In genomic region chr2:25661245-25661970, GRCm38 (mm10) we compare ENCODE assay signal across 29 mouse cellular contexts. TPM values are rescaled to one million over a fixed set of nuclear protein-coding genes. Genes with fewer than 3 reads are reported as not detected.
DNase-seq lines count a peak whose midpoint lies in the region; ATAC-seq and TF ChIP-seq lines count a peak whose summit lies in the region.
"Had no signal": no experiment of that assay in that cellular context is flagged by ENCODE, and none has a peak within 500 bp of the region (broad histone marks: within the 10 kb centered on the region; RNA-seq: fewer than 3 reads in every experiment).

No protein-coding gene starts in this region.

- TF ChIP-seq CTCF in hindbrain, postnatal 0 days (IDR thresholded peaks at IDR 0.05; ENCODE audit: low read depth) = no peak

- 67% methylated on average over 6 of the region's 6 CpGs for WGBS in hindbrain, postnatal 0 days
- 82% methylated on average over 6 of the region's 6 CpGs for WGBS in hindbrain, embryonic 14.5 days

- no peaks in the 10 kb centered on the region for H3K4me1 ChIP-seq in hindbrain, postnatal 0 days (ENCODE audit: insufficient read depth, low read length)
- H3K4me1 ChIP-seq in hindbrain, embryonic 14.5 days (replicated peaks; ENCODE audit: control insufficient read depth, insufficient read depth, low read length) = no peaks in the 10 kb centered on the region
- H3K4me1 ChIP-seq: forebrain, embryonic 13.5 days; limb, embryonic 15.5 days; megakaryocyte, embryonic 14.5 days; midbrain, embryonic 13.5 days had no signal

- H3K9me3 ChIP-seq in hindbrain, postnatal 0 days (ENCODE audit: low read length) = no peaks in the 10 kb centered on the region
- H3K9me3 ChIP-seq in hindbrain, embryonic 14.5 days (ENCODE audit: control insufficient read depth, low read length) = no peaks in the 10 kb centered on the region
- H3K9me3 ChIP-seq: forebrain, embryonic 13.5 days; limb, embryonic 15.5 days; megakaryocyte, embryonic 14.5 days; midbrain, embryonic 13.5 days had no signal

- no peaks in the 10 kb centered on the region for H3K36me3 ChIP-seq in hindbrain, postnatal 0 days (ENCODE audit: insufficient read depth, low read length)
- no peaks in the 10 kb centered on the region for H3K36me3 ChIP-seq in hindbrain, embryonic 14.5 days (replicated peaks; ENCODE audit: control insufficient read depth, insufficient read depth)
- H3K36me3 ChIP-seq: limb, embryonic 15.5 days; midbrain, embryonic 13.5 days had no signal

- peak; percentile 25 for DNase-seq in adrenal gland, postnatal 10 days
- no peak for DNase-seq in adrenal gland, postnatal 4 days (ENCODE audit: low spot score in 2 of 2)
- peak; percentile 25 for DNase-seq in hindbrain, postnatal 0 days (ENCODE audit: low spot score)
- DNase-seq in hindbrain, embryonic 14.5 days (ENCODE audit: low spot score) = no peak
- peak; percentile 16 for DNase-seq in 416B (ENCODE audit: low read depth)
- peak; percentile 9 for DNase-seq in retina, postnatal 1 day
- DNase-seq in adipocyte (ENCODE audit: low spot score) = no peak
- DNase-seq: kidney, adult 11 months; kidney, postnatal 4 days; layer of hippocampus, adult 9-11 months; lung, embryonic 14.5 days; lung, postnatal 36 days; right cerebral cortex, postnatal 14 days; thymus, adult 2 months had no signal

- H3K27me3 ChIP-seq in hindbrain, postnatal 0 days (ENCODE audit: insufficient read depth, low read length) = no peaks in the 10 kb centered on the region
- no peaks in the 10 kb centered on the region for H3K27me3 ChIP-seq in hindbrain, embryonic 14.5 days (ENCODE audit: control insufficient read depth, insufficient read depth, low read length)
- H3K27me3 ChIP-seq: forebrain, embryonic 13.5 days; limb, embryonic 15.5 days; midbrain, embryonic 13.5 days had no signal

- no peak overlapping the region for H3K9ac ChIP-seq in hindbrain, postnatal 0 days (replicated peaks; ENCODE audit: low read length)
- no peak overlapping the region for H3K9ac ChIP-seq in hindbrain, embryonic 14.5 days
- H3K9ac ChIP-seq: forebrain, embryonic 13.5 days; limb, embryonic 15.5 days; liver, embryonic 14.5 days; lung, embryonic 14.5 days; midbrain, embryonic 13.5 days had no signal

- ATAC-seq in hindbrain, postnatal 0 days = no peak
- no peak for ATAC-seq in hindbrain, embryonic 14.5 days (ENCODE audit: low FRiP score)
- ATAC-seq: forebrain, embryonic 13.5 days; midbrain, embryonic 13.5 days had no signal

- H3K4me3 ChIP-seq in hindbrain, postnatal 0 days (ENCODE audit: low read length) = no peak overlapping the region
- no peak overlapping the region for H3K4me3 ChIP-seq in hindbrain, embryonic 14.5 days (replicated peaks; ENCODE audit: low read length)
- H3K4me3 ChIP-seq: forebrain, embryonic 13.5 days; limb, embryonic 15.5 days; megakaryocyte, embryonic 14.5 days; midbrain, embryonic 13.5 days had no signal

- H3K4me2 ChIP-seq in hindbrain, postnatal 0 days (ENCODE audit: low read depth, low read length) = no peak overlapping the region
- H3K4me2 ChIP-seq in hindbrain, embryonic 14.5 days (replicated peaks) = no peak overlapping the region
- H3K4me2 ChIP-seq: forebrain, embryonic 13.5 days; limb, embryonic 15.5 days; lung, embryonic 14.5 days; midbrain, embryonic 13.5 days had no signal

- H3K27ac ChIP-seq in hindbrain, postnatal 0 days = no peak overlapping the region
- H3K27ac ChIP-seq in hindbrain, embryonic 14.5 days = no peak overlapping the region
- H3K27ac ChIP-seq: forebrain, embryonic 13.5 days; limb, embryonic 15.5 days; liver, embryonic 14.5 days; midbrain, embryonic 13.5 days; stomach, postnatal 0 days had no signal

RNA-seq across cellular contexts. Expression of gene Lcn5, which starts 3.7 kb away (rescaled TPM):
- total RNA-seq in adrenal gland, postnatal 10 days (2021) = not detected
- total RNA-seq in adrenal gland, postnatal 4 days (2021) = not detected
- total RNA-seq in hindbrain, postnatal 0 days (2014; rRNA removed) = not detected in 2 replicates
- polyA plus RNA-seq in hindbrain, postnatal 0 days (2015; fragmentation: Nextera tagmentation; extraction: Ambion mirVana) = not detected in 2 replicates
- not detected in 2 replicates for polyA plus RNA-seq in hindbrain, embryonic 14.5 days (2014; fragmentation: Nextera tagmentation; extraction: Ambion mirVana)
- total RNA-seq: gastrocnemius, adult 18-20 months; gastrocnemius, postnatal 4 days; left cerebral cortex, adult 18-20 months; left cerebral cortex, postnatal 36 days had no signal
- polyA plus RNA-seq: embryonic facial prominence, embryonic 14.5 days; forebrain, embryonic 13.5 days; heart, postnatal 0 days; hindbrain, embryonic 11.5 days; kidney, embryonic 16.5 days; limb, embryonic 15.5 days; liver, embryonic 14.5 days; lung, embryonic 14.5 days; midbrain, embryonic 13.5 days; neural tube, embryonic 14.5 days; stomach, postnatal 0 days; thymus, adult 2 months had no signal

RNA-seq across cellular contexts. Expression of gene Lcn8, which starts 8.5 kb away (rescaled TPM):
- 1 to 10 TPM in 1 of 2 experiments, not detected in 1; 1.6 TPM for total RNA-seq in adrenal gland, postnatal 10 days (2021)
- under 1 TPM in 1 of 2 experiments, not detected in 1; 0.68 TPM for total RNA-seq in adrenal gland, postnatal 4 days (2021)
- not detected in 2 replicates for total RNA-seq in hindbrain, postnatal 0 days (2014; rRNA removed)
- not detected in 2 replicates for polyA plus RNA-seq in hindbrain, postnatal 0 days (2015; fragmentation: Nextera tagmentation; extraction: Ambion mirVana)
- not detected in 2 replicates for polyA plus RNA-seq in hindbrain, embryonic 14.5 days (2014; fragmentation: Nextera tagmentation; extraction: Ambion mirVana)
- total RNA-seq: left cerebral cortex, adult 18-20 months; left cerebral cortex, postnatal 36 days had no signal
- polyA plus RNA-seq: embryonic facial prominence, embryonic 14.5 days; forebrain, embryonic 13.5 days; heart, postnatal 0 days; hindbrain, embryonic 11.5 days; kidney, embryonic 16.5 days; limb, embryonic 15.5 days; liver, embryonic 14.5 days; midbrain, embryonic 13.5 days; neural tube, embryonic 14.5 days had no signal

RNA-seq across cellular contexts. Expression of gene Lcn6, which starts 15.2 kb away (rescaled TPM):
- total RNA-seq in adrenal gland, postnatal 10 days (2021) = not detected
- total RNA-seq in adrenal gland, postnatal 4 days (2021) = not detected
- total RNA-seq in hindbrain, postnatal 0 days (2014; rRNA removed) = not detected in 2 replicates
- polyA plus RNA-seq in hindbrain, postnatal 0 days (2015; fragmentation: Nextera tagmentation; extraction: Ambion mirVana) = not detected in 2 replicates
- polyA plus RNA-seq in hindbrain, embryonic 14.5 days (2014; fragmentation: Nextera tagmentation; extraction: Ambion mirVana) = not detected in 2 replicates
- total RNA-seq: gastrocnemius, adult 18-20 months; gastrocnemius, postnatal 4 days; left cerebral cortex, adult 18-20 months; left cerebral cortex, postnatal 36 days had no signal
- polyA plus RNA-seq: embryonic facial prominence, embryonic 14.5 days; forebrain, embryonic 13.5 days; heart, postnatal 0 days; hindbrain, embryonic 11.5 days; kidney, embryonic 16.5 days; limb, embryonic 15.5 days; liver, embryonic 14.5 days; lung, embryonic 14.5 days; midbrain, embryonic 13.5 days; neural tube, embryonic 14.5 days; stomach, postnatal 0 days had no signal

RNA-seq across cellular contexts. Expression of gene Lcn10, which starts 21.1 kb away (rescaled TPM):
- total RNA-seq in adrenal gland, postnatal 10 days (2021) = not detected
- not detected for total RNA-seq in adrenal gland, postnatal 4 days (2021)
- not detected in 2 replicates for total RNA-seq in hindbrain, postnatal 0 days (2014; rRNA removed)
- polyA plus RNA-seq in hindbrain, postnatal 0 days (2015; fragmentation: Nextera tagmentation; extraction: Ambion mirVana) = not detected in 2 replicates
- polyA plus RNA-seq in hindbrain, embryonic 14.5 days (2014; fragmentation: Nextera tagmentation; extraction: Ambion mirVana) = not detected in 2 replicates
- total RNA-seq: gastrocnemius, adult 18-20 months; gastrocnemius, postnatal 4 days; left cerebral cortex, adult 18-20 months; left cerebral cortex, postnatal 36 days had no signal
- polyA plus RNA-seq: embryonic facial prominence, embryonic 14.5 days; forebrain, embryonic 13.5 days; heart, postnatal 0 days; kidney, embryonic 16.5 days; limb, embryonic 15.5 days; liver, embryonic 14.5 days; lung, embryonic 14.5 days; midbrain, embryonic 13.5 days; neural tube, embryonic 14.5 days; stomach, postnatal 0 days had no signal

RNA-seq across cellular contexts. Expression of gene Fcna, which starts 33.6 kb away (rescaled TPM):
- total RNA-seq in adrenal gland, postnatal 10 days (2021) = 10 to 100 TPM; 11.3 to 15.8 TPM
- total RNA-seq in adrenal gland, postnatal 4 days (2021) = 10 to 100 TPM; 10.2 to 14.4 TPM
- total RNA-seq in hindbrain, postnatal 0 days (2014; rRNA removed) = 2.2 and 2.7 TPM in 2 replicates
- polyA plus RNA-seq in hindbrain, postnatal 0 days (2015; fragmentation: Nextera tagmentation; extraction: Ambion mirVana) = 3.7 and 4.3 TPM in 2 replicates
- polyA plus RNA-seq in hindbrain, embryonic 14.5 days (2014; fragmentation: Nextera tagmentation; extraction: Ambion mirVana) = 3.9 and 4.0 TPM in 2 replicates

Comparison
In these comparisons a context has a peak if more than half of its experiments do, and no peak if none do; other contexts are left out.
1. DNase-seq: peak in adrenal gland, postnatal 10 days (single experiment), hindbrain, postnatal 0 days (single experiment), 416B (single experiment) and retina, postnatal 1 day (single experiment); none in adrenal gland, postnatal 4 days (0 of 2), hindbrain, embryonic 14.5 days (single experiment) and adipocyte (single experiment).